Mouse (Mus musculus): ENCODE results near the gene Fpr2. TPM values are rescaled to one million over a fixed set of nuclear protein-coding genes. Genes with fewer than 3 reads are reported as not detected.
A peak's percentile ranks its signal among the peaks of the same experiment; 100 is the strongest.
"Not testable (repeated sequence)": the region's sequence is repeated elsewhere in the genome, so short reads cannot be mapped to it uniquely, and the experiment has no call there.

The Fpr2 gene
- not detected for polyA plus RNA-seq (2012; fragmentation: generic; extraction: Trizol)

GRCm38 (mm10) chr17:17887774-17888248, at the start of gene Fpr2, which contains the start of gene Fpr3:
Fpr2 (plus strand) TSS chr17:17887824.
Fpr3 (plus strand) TSS chr17:17887852.
- no peak within 1 kb of the TSS for H3ac ChIP-seq (ENCODE audit: control insufficient read depth, insufficient read length)
- TF ChIP-seq MAX (IDR thresholded peaks at IDR 0.05; ENCODE audit: low read depth) (no peak), POLR2A (IDR thresholded peaks at IDR 0.05; ENCODE audit: insufficient read length, low read depth) (no peak), TCF12 (IDR thresholded peaks at IDR 0.05; ENCODE audit: insufficient read depth, poor library complexity, severe bottlenecking) (no peak), USF1 (IDR thresholded peaks at IDR 0.05; ENCODE audit: low read depth) (no peak)
- H3K27me3 ChIP-seq (ENCODE audit: control insufficient read depth, insufficient read depth, insufficient read length) = no peaks in the 10 kb centered on the region
- no peak within 1 kb of the TSS for H3K4me3 ChIP-seq
- H3K79me2 ChIP-seq (ENCODE audit: control insufficient read depth, insufficient read depth) = no peaks in the 10 kb centered on the region
- no peak within 1 kb of the TSS for H3K4me2 ChIP-seq (ENCODE audit: low read depth)
- H3K36me3 ChIP-seq (ENCODE audit: control insufficient read depth, insufficient read depth) = no peaks in the 10 kb centered on the region

DNA sequence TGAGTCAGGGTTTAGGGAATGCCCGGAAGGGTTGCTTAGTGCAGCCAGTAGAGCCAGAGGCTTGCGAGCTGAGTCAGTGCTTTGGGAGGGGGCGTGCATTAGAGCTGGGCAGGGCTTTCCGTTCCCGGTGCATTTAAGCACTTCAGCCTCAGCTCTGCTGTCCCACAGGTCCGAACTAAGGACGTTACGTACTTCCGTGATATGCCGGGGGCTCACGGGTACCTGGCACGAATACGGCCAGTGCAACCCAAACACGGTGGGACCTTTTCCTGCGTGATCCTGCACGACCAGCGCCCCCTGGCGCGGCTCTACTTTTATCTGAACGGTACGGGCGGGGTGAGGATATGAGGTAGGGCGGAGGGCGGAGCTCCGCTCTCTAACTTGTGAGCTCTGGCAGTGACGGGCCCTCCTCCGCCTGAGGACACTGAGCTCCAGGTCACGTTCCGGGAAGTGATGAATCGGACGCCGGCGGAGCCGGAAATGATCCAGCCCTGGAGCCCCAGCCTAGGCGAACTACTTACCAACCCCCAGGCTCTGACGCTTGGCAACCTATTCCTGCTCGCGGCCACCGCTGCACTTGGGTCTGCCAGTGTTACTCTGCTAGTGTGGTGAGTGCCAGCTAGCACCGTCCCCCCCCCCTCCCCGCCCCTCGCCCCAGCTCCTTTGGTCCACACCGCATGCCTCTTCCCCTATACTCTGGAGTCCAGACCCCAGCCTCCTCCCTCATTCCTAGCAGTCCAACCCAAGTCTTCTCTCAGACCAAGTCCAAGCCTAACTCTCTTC, 49.5 kb upstream of the Fpr2 start:
- Histone ChIP-seq H3K36me3 (ENCODE audit: control insufficient read depth, insufficient read depth) (peaks cover 37% of the 10 kb centered on the region), H3K4me3 (peak overlapping the region; percentile 45), H3K27me3 (ENCODE audit: control insufficient read depth, insufficient read depth, insufficient read length) (no peaks in the 10 kb centered on the region), H3K79me2 (ENCODE audit: control insufficient read depth, insufficient read depth) (peaks cover 42% of the 10 kb centered on the region), H3K4me2 (ENCODE audit: low read depth) (peak overlapping the region; percentile 91), H3ac (ENCODE audit: control insufficient read depth, insufficient read length) (peak overlapping the region; percentile 56)
- peak in 1 of 3 experiments; percentile 16 for TF ChIP-seq MYOD1 (IDR thresholded peaks at IDR 0.05; ENCODE audit: control insufficient read depth in 1 of 3, insufficient read length in 2 of 3, low read depth in 2 of 3)
- TF ChIP-seq POLR2A (IDR thresholded peaks at IDR 0.05; ENCODE audit: insufficient read length, low read depth) = peak; percentile 56
- no peak for TF ChIP-seq SRF (IDR thresholded peaks at IDR 0.05; ENCODE audit: control insufficient read depth, insufficient read length, low read depth)
- TF ChIP-seq TCF12 (IDR thresholded peaks at IDR 0.05; ENCODE audit: insufficient read depth, poor library complexity, severe bottlenecking) = no peak
- peak; percentile 71 for TF ChIP-seq USF1 (IDR thresholded peaks at IDR 0.05; ENCODE audit: low read depth)
- TF ChIP-seq POLR2AphosphoS2 (IDR thresholded peaks at IDR 0.05; ENCODE audit: insufficient read length, low read depth) = peak; percentile 93

DNA sequence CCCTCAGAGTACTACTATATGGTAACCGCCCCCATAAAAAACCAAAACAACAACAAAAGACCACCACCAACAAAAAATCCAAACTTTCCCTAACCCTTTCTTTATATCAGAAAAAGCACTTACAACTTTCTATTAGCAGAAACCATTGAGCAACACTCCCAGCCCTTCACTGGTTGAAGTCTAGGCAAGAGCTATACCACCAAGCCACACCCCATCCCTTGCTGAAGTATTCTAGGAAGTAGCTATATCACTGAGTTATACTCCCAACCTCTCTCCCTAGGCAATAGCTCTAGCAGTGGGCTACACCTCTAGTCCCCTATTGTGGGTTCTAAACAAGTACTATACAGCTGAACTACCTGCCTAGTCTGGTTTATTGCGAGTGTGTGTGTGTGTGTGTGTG, 48.3 kb upstream of the Fpr2 start:
- TF ChIP-seq MYOD1 (IDR thresholded peaks at IDR 0.05; ENCODE audit: control insufficient read depth in 1 of 3, insufficient read length in 2 of 3, low read depth in 2 of 3) (no peak), POLR2AphosphoS2 (IDR thresholded peaks at IDR 0.05; ENCODE audit: insufficient read length, low read depth) (peak; percentile 1)
- Histone ChIP-seq H3K27me3 (ENCODE audit: control insufficient read depth, insufficient read depth, insufficient read length) (no peaks in the 10 kb centered on the region), H3K4me2 (ENCODE audit: low read depth) (peak overlapping the region; percentile 91), H3ac (ENCODE audit: control insufficient read depth, insufficient read length) (no peak overlapping the region), H3K36me3 (ENCODE audit: control insufficient read depth, insufficient read depth) (peaks cover 31% of the 10 kb centered on the region), H3K79me2 (ENCODE audit: control insufficient read depth, insufficient read depth) (peaks cover 31% of the 10 kb centered on the region), H3K4me3 (peak overlapping the region; percentile 45)

DNA sequence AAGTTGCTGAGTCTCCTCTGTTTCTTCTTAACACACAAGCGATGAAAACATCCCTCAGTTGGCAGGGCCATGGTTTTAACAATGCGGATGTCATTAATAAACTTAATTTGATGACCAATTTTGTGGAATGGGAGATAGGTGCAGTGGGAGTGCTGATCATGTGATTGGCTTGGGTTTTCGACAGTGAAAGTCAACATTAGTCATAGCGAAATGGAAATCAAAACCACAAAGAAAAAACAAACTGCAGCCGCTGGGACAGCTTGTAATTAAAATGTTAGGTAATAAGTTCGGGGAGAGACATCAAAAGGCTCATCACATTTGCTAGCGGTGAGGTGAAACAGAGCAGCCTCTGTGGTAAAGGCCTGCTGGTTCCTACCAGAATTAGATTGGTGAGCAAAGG, 46.8 kb upstream of the Fpr2 start:
- Histone ChIP-seq H3K4me3 (no peak overlapping the region), H3K79me2 (ENCODE audit: control insufficient read depth, insufficient read depth) (peaks cover 18% of the 10 kb centered on the region), H3ac (ENCODE audit: control insufficient read depth, insufficient read length) (no peak overlapping the region), H3K36me3 (ENCODE audit: control insufficient read depth, insufficient read depth) (peaks cover 23% of the 10 kb centered on the region), H3K27me3 (ENCODE audit: control insufficient read depth, insufficient read depth, insufficient read length) (no peaks in the 10 kb centered on the region), H3K4me2 (ENCODE audit: low read depth) (peak overlapping the region; percentile 28)
- TF ChIP-seq USF1 (IDR thresholded peaks at IDR 0.05; ENCODE audit: low read depth) = peak; percentile 75
- TF ChIP-seq POLR2A (IDR thresholded peaks at IDR 0.05; ENCODE audit: insufficient read length, low read depth) = no peak
- no peak for TF ChIP-seq MYOG (IDR thresholded peaks at IDR 0.05; ENCODE audit: control insufficient read depth in 1 of 3, insufficient read depth in 1 of 3, insufficient read length in 2 of 3, low read depth in 2 of 3)

GRCm38 (mm10) chr17:17843534-17844261, 43.9 kb upstream of the Fpr2 start:
- H3K79me2 ChIP-seq (ENCODE audit: control insufficient read depth, insufficient read depth) = peaks cover 15% of the 10 kb centered on the region
- no peak overlapping the region for H3K4me3 ChIP-seq
- H3ac ChIP-seq (ENCODE audit: control insufficient read depth, insufficient read length) = no peak overlapping the region
- H3K27me3 ChIP-seq (ENCODE audit: control insufficient read depth, insufficient read depth, insufficient read length) = no peaks in the 10 kb centered on the region
- no peak for TF ChIP-seq USF1 (IDR thresholded peaks at IDR 0.05; ENCODE audit: low read depth)
- TF ChIP-seq POLR2A (IDR thresholded peaks at IDR 0.05; ENCODE audit: insufficient read length, low read depth) = peak; percentile 43
- peak; percentile 87 for TF ChIP-seq POLR2AphosphoS2 (IDR thresholded peaks at IDR 0.05; ENCODE audit: insufficient read length, low read depth)
- no peak overlapping the region for H3K4me2 ChIP-seq (ENCODE audit: low read depth)
- peaks cover 17% of the 10 kb centered on the region for H3K36me3 ChIP-seq (ENCODE audit: control insufficient read depth, insufficient read depth)

DNA sequence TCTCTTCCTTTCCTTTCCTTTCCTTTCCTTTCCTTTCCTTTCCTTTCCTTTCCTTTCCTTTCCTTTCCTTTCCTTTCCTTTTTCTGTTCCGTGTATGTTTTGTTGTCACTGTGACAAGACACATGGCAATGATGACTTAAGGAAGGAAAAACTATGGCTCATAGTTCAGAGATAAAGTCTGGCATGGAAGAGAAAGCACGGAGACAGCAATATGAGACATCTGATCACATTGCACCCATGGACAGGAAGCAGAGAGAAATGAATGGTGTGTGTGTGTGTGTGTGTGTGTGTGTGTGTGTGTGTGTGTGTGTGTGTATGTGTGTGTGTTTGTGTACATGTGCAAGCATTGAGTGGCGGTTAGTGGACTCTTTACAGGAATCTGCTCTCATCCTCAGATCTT, 43.0 kb upstream of the Fpr2 start:
- not testable (repeated sequence) for H3K27me3 ChIP-seq (ENCODE audit: control insufficient read depth, insufficient read depth, insufficient read length); H3K79me2 ChIP-seq (ENCODE audit: control insufficient read depth, insufficient read depth); H3ac ChIP-seq (ENCODE audit: control insufficient read depth, insufficient read length); H3K4me3 ChIP-seq
- H3K36me3 ChIP-seq (ENCODE audit: control insufficient read depth, insufficient read depth) = peaks cover 17% of the 10 kb centered on the region
- peak; percentile 44 for TF ChIP-seq POLR2AphosphoS2 (IDR thresholded peaks at IDR 0.05; ENCODE audit: insufficient read length, low read depth)
- peak overlapping the region; percentile 62 for H3K4me2 ChIP-seq (ENCODE audit: low read depth)

All from myocyte (in vitro differentiated cells).